Mouse (Mus musculus) megakaryocyte, embryonic 14.5 days (primary cell): ENCODE data around the gene Smim17.

Source experiments
- FLI1 ChIP-seq: IDR thresholded peaks from 2 replicates; pipeline ENCODE4 v1.6.1; 2012; ENCODE audit warnings: low read length, inconsistent platforms, mixed read lengths
- GATA1 ChIP-seq: IDR thresholded peaks from 3 replicates; pipeline ENCODE4 v1.6.1; 2012; ENCODE audit warnings: mixed read lengths, low read length, inconsistent platforms, borderline replicate concordance

DNA sequence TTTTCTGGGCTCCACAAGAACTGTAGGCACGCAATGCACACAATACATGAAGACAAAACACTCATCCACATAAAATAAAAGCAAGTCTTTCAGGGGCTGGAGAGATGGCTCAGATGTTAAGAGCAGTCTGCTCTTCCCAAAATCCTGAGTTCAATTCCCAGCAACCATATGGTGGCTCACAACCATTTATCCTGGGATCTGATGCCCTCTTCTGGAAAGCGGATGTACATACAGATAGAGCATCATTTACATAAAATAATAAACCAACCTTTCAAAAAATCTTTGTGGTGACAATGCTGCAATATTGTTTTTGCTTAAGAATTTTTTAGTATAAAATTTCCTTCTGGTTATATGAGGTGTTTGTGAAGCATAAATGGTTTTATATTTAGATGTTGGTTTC is 17.1 kb upstream of the Smim17 start:
- TF ChIP-seq GATA1 = no peak
- TF ChIP-seq FLI1 = no peak
